Mouse (Mus musculus): ENCODE data around the gene Npff.

The Npff gene

DNA sequence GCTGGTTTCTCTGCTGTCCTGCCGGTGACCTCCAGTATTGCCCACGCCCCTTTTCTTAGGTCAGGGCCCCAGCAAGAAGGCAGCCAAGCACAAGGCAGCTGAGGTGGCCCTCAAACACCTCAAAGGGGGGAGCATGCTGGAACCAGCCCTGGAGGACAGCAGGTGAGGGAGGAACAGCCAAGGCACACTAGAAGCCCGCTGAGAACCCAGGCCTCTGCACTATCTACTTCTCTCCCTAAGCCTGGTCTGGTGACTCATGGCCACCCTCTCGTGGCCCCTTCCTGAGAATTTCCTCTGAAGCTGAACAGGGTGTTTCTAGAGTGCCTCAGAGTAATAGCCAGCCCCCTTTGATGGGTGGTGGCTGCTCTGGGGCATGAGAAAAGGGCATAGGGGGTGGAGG is 4.3 kb downstream of the Npff start:
- intact Hi-C loops (cut with DNase I), result no loop called here

DNA sequence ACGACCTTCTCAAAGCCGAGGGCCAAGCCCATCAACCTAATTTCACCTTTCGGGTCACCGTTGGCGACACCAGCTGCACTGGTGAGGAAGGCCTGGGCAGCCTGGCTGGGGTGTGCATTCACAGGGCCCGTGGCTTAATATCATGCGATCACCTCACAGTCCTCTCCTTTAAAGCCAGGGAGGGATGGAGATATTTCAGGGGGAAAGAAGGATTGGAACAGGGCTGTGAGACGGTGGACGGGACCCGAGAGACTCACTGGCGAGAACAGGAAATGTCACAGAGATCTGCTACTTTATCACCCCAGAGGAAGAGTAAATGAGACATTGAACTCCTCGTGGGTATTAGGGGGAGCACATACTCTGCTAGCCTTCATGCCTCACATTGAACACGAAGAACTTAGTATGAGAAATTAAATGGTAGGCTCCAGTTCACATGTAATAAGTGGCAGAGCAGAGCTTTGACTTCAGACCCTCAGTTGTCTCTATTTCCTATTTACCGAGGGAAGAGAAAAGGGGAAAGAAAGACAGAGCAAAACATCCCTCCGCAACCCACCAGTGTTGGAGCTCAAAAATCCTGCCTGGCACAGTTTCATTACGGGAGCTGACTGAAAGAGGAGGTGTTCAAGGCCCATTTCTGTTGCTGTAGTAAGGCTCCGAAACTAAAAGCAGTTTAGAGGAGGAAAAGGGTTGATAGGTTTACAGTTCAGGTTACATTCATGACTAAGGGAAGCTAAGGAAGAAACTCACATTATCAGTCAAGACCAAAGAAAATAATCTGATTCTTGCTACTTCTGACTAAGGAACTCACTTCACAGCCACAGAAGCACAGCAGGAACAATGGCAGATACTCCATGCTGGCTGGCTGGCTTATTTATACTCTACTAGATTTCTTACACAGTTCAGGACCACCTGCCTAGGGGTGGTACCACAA is 5.3 kb downstream of the Npff start:
- intact Hi-C loops (cut with DNase I), result loop anchor here (5.0 kb wide), 1 partner anchor 47 kb away; the partner anchor contains the start of gene Pcbp2

DNA sequence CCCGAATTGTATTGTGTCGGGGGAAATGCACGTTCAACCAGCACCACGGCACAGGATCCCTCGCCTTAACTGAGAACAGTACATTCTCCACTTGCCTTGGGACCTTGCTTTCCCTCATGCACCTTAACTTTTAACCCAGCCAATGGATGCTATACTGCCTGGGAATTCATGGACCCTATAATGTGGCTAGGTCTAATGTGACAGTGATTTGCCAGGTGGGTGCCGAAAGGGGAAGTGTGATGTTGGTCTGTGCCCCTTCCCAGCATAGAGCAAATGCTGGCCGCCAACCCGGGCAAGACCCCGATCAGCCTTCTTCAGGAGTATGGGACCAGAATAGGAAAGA is 5.9 kb downstream of the Npff start:
- intact Hi-C loops (cut with DNase I), result loop anchor here (5.0 kb wide), 1 partner anchor 47 kb away; the partner anchor contains the start of gene Pcbp2

DNA sequence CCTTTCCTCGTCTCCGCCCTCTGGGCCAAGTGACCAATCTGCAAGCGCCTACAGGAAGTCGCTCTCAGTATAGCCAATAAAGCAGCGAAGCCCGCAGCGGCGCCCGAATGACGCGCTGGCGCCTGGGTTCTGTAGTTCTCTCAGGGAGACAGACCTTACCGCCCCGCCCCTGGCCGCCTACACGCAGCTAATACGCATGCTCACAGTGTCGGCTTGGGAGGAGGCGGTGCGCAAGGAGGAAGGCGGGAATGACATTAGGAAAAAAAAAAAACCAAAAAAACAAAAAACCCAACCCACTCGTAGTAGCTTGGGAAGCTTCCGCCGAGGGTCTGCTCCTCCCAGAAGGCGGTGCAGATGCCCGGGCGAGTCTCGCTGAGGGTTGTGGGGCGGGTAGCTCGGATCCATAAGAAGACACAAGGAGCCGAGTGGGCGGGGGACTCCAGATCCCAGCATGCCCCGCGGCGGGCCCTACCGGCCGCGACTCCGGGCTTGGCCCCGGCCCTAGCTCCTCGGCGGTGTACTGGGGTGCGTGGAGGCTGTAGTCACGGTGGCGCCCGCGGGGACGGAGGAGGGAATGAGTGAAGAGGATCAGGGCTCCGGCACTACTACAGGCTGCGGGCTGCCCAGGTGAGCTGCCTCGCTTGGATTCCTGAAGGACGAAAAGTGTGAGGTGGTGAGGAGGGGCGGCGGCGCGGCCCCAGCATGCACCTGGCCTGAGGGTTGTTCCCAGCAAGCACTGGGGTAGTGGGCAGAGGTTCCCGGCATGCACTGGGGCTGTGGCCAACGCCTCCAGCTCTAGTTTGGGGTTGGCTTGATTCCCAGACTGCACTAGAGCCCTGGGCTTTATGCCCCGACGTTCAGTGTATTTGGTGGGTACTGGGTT is 6.5 kb downstream of the Npff start, which contains the start of gene Tarbp2:
Gene Tarbp2, plus strand, starts transcription at position 217 of the 883 bp plus-strand sequence.
- intact Hi-C loops (cut with DNase I), result loop anchor here (5.0 kb wide), 1 partner anchor 46 kb away; the partner anchor contains the start of gene Pcbp2

DNA sequence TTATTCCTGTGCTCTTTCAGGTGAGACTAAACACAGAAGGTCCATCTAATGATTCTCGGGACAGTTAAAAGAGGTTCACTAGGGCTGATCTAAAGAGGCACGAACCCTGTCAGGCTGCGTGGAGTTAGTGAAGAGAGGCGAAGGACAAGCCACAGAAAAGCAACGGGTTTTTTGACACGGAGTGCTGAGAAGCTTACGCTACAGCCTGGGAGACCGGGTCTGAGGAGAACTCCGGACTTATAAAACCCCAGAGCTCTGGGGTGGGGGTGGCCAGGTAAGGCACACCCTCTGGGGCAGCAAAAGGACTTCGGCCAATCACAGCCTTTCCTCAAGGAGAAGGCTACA is 7.1 kb downstream of the Npff start:
- intact Hi-C loops (cut with DNase I), result loop anchor here (5.0 kb wide), 1 partner anchor 45 kb away; the partner anchor contains the start of gene Pcbp2

DNA sequence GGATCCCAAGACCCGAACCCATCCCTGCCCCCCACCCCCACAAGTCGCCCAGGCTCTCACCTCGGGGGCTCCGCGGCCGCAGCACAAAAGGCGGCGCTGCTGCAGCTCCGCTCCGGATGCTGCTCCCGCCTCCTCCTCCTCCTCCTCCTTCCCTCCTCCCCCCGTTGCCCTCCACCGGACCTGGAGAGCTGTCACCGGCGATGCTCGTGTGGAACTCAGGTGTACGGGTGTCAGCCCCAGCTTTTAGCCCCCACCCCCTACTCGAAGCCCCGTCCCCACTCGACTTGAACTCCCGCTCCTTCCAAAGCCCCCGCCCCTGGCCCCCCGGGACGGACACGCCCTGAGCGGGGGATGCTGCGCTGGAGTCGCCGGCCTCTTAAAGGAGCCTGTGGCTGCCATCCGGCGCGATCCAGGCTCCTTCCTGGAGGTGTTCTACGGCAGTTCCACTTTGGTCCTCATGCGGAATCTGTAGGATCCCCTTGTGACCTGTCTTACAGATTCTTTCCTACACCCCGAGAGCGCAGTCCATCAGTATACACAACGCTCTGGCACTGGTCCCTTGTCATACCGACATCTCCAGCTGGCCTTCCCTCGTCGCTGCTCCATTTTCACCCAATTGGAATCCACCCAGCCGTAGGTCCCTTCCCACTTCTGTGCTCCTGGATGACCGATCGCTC is 7.9 kb downstream of the Npff start, which contains the start of gene Map3k12:
Gene Map3k12, minus strand, starts transcription at position 337 of the 677 bp plus-strand sequence.
- intact Hi-C loops (cut with DNase I), result loop anchor here (5.0 kb wide), 1 partner anchor 45 kb away; the partner anchor contains the start of gene Pcbp2

DNA sequence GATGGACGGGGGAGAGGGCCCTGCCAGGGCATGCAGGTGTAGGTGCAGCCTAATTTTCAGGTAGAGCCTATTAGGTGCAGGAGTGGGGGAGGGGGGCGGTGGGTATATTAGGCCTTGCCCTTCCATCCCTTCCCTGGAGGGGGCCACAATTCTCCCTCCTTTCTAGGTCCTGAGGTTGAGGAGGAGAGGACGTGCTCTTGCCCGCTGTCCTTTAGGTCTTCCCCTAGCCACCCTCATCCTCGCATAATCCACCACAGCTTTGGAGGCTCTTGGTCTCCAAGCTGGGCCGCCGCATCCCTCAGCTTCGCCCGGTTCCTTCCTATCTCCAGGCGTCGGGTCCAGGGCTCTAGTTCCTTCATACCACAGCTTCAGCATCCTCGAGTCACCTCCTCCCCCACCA is 8.4 kb downstream of the Npff start:
- intact Hi-C loops (cut with DNase I), result loop anchor here (5.0 kb wide), 1 partner anchor 44 kb away; the partner anchor contains the start of gene Pcbp2

DNA sequence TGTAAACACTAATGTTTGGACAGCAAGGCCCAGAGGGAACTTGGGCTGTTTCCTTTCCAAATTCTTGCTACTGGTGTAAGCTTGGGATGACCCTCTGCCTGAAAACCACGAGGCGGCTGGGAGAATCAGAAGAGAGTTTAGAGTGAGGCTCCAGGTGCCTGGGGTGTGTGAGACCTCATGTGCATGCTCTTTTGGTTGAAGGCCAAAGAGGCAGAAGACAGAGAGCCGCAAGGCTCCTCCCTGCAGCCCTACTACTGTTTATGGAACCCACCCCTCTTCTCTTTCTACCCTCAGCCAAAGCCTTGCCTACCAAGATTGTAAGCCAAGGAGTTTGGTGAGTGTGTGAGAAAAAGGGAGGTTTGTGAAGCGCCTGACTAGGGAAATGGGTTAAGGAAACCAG is 9.0 kb downstream of the Npff start:
- intact Hi-C loops (cut with DNase I), result loop anchor here (5.0 kb wide), 1 partner anchor 43 kb away; the partner anchor contains the start of gene Pcbp2

DNA sequence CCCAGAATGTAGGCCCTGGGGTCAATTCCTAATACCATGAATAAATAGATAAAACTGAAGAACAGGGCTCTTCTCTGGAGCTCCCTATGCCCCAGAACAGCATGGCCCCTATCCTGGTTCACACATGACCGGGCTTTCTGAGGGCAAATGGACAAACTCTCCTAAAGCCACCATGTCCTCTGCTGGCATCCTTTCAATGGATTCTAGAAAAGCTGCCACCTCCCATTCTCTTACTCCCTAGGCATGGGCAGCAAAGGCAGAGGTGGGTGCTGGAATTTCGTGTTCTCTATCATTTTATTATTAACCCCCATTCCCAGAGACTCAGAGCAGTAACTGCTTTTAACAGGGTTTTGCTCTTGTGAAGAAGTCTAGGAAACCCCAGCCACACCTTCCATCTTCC is 9.5 kb downstream of the Npff start:
- intact Hi-C loops (cut with DNase I), result loop anchor here (5.0 kb wide), 1 partner anchor 43 kb away; the partner anchor contains the start of gene Pcbp2

DNA sequence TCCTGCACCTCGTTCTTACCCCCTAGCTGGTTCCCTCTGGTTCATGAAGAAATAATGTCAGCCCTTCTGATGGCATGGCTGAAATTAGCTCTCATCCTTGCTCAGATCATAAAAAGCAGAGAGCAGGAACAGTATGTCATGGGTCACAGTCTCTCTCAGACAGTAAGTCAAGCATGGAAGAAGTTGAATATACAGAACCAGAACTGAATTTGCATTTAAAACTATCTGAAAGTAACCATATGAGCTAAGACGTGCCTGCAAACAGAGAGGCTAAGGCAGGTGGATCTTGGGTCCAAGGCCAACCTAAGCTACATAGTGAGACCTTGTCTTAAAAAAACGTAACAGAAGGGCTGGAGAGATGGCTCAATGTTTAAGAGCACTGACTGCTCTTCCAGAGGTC is 11.7 kb downstream of the Npff start:
- intact Hi-C loops (cut with DNase I), result no loop called here

DNA sequence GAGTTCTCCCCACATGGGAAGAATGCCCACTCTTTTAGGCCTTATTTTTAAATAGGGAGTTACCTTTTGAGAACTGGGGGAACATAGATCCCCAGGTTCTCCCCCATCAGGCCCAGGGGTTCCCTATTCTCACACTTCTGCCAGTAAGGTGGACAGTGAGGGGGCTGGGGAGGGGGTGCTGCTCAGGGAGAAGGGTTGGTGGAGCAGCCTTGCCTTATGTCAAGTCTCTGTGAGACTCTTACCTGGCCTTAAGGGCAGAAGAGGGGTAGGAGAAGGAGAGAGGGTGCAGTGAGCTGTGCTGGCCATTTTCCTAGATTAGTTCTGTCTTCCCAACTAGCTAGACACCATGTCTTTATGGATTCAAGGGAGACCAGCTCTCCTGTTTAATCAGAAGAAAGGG is 12.3 kb downstream of the Npff start:
- intact Hi-C loops (cut with DNase I), result no loop called here

DNA sequence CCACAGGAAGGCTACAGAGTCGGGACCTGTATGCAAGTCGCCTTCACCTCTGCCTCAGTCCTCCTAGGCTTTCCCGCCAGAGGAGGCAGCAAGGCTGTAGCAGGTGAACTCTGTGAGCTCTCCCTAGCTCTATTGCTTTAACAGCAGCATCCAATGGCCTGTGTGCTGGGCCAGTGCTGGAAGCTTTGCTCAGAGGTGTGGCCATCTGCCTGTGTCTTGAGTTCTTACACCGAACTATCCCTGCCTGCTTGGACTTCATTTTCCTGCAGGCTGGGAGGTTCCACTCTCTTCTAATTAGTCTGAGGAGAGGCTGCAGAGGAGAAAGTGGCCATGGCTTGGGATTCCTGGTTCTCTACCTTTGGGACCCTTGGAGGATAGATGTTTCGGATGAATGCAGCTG is 12.7 kb downstream of the Npff start:
- intact Hi-C loops (cut with DNase I), result no loop called here

DNA sequence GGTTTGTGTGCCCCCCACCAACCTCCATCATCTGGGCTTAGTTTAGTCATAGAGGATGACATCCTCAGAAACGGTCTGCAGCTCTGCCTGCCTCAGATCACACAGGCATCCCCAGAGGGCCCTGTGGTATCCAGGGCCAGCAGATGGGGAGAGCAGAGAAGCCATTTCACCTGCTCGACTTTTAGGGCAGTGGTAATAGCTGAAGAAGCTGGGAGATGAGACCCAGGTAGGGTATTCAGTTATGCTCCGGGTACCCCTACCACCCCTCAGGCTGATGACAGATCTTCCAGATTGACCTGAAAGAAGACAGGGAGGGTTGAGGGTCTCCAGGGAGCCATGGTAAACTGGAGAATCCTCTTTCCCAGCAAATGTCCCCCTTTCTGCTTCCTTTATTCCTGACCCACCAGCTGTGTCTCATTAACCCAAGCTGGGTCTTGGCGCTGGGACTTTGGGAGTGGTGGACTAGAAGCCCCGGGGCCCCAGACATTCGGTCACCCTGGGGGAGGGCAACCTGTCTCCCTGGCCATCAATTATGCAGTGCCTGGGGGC is 13.4 kb downstream of the Npff start:
- intact Hi-C loops (cut with DNase I), result no loop called here

DNA sequence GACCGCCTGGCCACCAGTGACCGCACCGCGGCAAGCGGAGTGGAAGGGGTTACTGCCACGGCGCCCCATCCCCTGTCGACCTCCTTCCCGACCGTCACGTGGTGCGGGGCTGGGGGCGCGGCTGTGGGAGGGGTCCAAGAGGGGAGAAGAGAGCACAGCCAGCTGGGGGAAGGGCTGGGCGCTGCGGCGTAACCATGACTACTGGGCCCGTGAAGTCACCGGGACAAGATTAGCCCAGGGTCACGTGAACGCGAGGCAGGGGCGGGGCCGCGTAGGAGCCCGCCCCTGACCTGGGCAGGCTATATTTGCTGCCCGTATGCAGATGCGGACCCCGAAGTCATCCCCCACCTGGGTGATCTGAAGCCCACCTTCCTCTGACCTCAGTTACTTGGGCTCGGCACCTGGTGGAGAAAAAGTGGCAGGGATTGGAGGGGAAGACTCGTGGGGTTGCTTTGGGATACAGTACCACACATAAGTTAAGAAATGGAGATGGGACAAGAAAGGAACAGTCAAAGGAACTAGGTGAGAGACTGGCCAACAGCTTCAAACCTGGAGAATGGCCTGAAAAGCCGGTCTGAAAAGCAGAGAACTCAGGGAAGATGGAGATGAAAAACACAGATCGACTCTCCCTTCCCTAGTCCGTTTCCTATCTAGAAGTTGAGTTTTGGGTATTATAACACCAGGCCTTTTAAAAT is 14.0 kb downstream of the Npff start:
- intact Hi-C loops (cut with DNase I), result no loop called here

DNA sequence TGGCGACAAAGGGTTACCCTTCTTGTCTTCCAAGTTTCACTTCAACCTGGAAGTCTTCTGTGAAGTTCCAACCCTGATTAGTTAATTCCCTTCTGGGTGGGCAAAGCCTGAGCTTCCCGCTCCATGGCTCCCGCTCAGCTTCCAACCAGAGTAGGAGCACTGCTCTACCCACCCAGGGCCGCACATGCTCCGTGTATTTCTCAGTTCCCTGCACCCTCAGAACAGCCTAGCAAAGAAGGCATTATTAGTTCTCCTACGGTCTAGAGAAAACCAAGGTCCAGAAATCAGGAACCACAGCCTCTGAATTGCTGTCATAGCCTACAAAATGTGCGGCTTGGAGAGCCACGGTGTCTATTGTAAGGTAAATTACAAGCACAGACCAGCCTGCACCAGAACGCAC is 14.6 kb downstream of the Npff start:
- intact Hi-C loops (cut with DNase I), result no loop called here

DNA sequence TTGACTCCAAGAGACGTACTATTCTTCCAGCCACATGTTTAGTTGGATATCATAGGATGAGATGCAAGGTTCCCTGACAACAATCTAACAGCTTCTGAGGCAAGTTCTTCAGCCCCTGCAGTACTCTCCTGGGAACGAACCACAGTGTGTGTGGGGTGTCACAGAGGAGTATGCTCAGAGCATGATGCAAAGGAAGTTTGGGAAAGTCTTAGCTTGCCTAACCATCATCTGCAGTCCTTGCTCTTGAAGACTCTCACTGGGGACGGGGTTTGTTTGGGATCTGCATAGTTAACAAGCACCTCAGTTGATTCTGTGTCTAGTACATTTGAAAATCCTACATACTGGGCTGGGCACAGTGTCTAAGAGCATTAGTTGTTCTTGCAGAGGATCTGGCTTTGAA is 16.4 kb downstream of the Npff start:
- intact Hi-C loops (cut with DNase I), result no loop called here

DNA sequence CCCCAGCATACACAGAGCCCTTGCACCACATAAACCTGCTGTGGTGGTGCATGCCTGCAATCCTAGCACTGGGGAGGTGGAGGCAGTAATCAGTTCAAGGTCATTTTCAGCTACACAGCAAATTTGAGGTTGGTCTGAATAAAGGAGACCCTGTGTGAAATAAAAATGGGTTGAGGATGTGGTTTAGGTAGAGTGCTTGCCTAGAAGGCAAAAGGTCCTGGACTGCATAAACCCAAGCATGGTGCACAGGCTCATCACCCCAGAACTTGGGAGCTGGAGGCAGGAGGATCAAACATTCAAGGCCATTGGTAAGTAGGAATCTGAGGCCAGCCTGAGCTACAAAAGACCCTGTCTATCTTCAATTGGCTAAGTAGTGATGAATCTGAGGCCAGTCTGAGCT is 17.2 kb downstream of the Npff start:
- intact Hi-C loops (cut with DNase I), result no loop called here

DNA sequence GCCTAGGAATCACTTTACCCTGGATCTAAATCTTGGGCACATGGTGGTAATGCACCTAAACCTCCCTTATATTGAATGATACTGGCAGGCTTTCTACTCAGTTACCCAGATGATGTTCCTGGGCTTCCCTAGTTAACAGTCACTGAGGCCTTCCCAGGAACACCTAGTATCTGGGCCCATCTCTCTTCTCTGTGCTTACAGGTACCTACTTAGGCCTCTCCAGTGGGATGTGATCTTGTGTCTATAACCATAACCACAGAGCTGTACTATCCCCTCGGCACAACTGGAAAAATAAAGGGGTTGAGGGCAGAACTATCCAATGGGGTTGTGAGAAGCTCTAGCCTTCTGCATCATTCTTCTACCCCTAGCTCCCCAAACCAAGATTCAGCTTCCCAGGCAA is 17.9 kb downstream of the Npff start:
- intact Hi-C loops (cut with DNase I), result no loop called here

DNA sequence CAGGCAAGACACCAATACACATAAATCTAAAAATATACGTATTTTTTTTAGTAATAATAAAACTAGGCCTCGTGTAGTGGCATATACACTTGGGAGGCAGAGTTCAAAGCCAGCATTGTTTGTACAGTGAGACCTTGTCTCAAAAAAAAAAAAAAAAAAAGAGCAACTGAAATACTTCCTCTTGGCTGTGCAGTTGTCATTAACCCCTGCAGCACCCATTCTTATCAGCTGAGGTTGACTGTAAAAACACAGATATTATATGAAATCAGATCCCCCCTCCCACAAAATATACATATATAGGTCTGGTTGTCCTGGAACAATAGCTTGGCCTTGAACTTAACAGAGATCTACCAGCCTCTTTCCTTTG is 18.3 kb downstream of the Npff start:
- intact Hi-C loops (cut with DNase I), result no loop called here

DNA sequence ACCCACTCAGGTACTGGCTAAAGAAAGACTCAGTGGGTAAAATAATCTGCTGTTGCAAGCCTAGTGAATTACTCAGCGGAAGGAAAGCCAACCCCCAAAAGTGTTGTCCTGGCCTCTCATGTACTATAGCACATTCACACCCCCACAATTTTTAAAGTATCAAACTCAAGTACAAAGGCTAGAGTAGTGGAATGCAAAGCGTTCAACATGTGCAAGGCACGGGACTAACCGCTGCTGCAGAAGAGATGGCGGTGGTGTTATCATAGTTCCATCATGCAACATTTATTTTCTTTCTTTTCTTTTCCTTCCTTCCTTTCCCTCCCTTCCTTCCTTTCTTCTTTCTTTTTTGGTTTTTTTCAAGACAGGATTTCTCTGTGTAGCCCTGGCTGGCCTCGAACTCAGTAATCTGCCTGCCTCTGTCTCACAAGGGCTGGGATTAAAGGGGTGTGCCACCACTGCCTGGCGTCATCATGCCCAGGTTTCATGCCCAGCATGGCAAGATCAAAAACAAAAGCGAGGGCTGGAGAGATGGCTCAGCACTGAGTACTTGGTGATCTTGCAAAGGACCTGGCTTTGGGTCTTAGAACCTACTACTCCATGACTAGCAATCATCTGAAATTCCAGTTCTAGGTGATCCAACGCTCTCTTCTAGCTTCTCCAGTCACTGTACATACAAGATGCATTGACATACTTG is 18.8 kb downstream of the Npff start:
- intact Hi-C loops (cut with DNase I), result no loop called here
